13 mouse cellular contexts compared by ENCODE assay signal in genomic region chr12:69417701-69418291, GRCm38 (mm10). TPM values are rescaled to one million over a fixed set of nuclear protein-coding genes. Genes with fewer than 3 reads are reported as not detected.
DNase-seq lines count a peak whose midpoint lies in the region; ATAC-seq and TF ChIP-seq lines count a peak whose summit lies in the region.
"Had no signal": no experiment of that assay in that cellular context is flagged by ENCODE, and none has a peak within 500 bp of the region (broad histone marks: within the 10 kb centered on the region; RNA-seq: fewer than 3 reads in every experiment).

No protein-coding gene starts in this region.

- H3K9me3 ChIP-seq in stomach, postnatal 0 days (ENCODE audit: control insufficient read depth, low read length): no peaks in the 10 kb centered on the region

- no peak overlapping the region for H3K4me3 ChIP-seq in stomach, postnatal 0 days (ENCODE audit: low read depth, low read length)
- H3K4me3 ChIP-seq: erythroblast, embryonic 14.5 days had no signal

- ATAC-seq in stomach, postnatal 0 days (ENCODE audit: low FRiP score, low TSS enrichment): no peak

- no peak overlapping the region for H3K4me2 ChIP-seq in stomach, postnatal 0 days (replicated peaks; ENCODE audit: low read depth)

- H3K36me3 ChIP-seq in stomach, postnatal 0 days (ENCODE audit: control insufficient read depth, insufficient read depth, low read length): no peaks in the 10 kb centered on the region

- peak; percentile 48 for DNase-seq in adrenal gland, postnatal 14 days
- DNase-seq in adrenal gland, postnatal 4 days (ENCODE audit: low spot score in 2 of 2): no peak
- DNase-seq in left cerebral cortex, postnatal 4 days: peak; percentile 89
- no peak for DNase-seq in left cerebral cortex, adult 8-10 months (ENCODE audit: low spot score in 2 of 2)
- peak; percentile 93 for DNase-seq in cerebellum, adult 9-11 months
- DNase-seq in stomach, postnatal 0 days (ENCODE audit: low spot score): no peak
- no peak for DNase-seq in urinary bladder, adult 2 months (ENCODE audit: low spot score)
- no peak for DNase-seq in heart, postnatal 4 days
- DNase-seq: right cerebral cortex, postnatal 4 days had no signal

- intact Hi-C loops in left cerebral cortex, postnatal 4 days (cut with DNase I): no loop called here

- no peak overlapping the region for H3K9ac ChIP-seq in stomach, postnatal 0 days (ENCODE audit: low read length)
- H3K9ac ChIP-seq: liver, embryonic 14.5 days had no signal

- WGBS in stomach, postnatal 0 days: 48% methylated on average over 9 of the region's 9 CpGs

- H3K4me1 ChIP-seq in stomach, postnatal 0 days (replicated peaks; ENCODE audit: control insufficient read depth, insufficient read depth): peaks cover 3% of the 10 kb centered on the region; the same call in 1 of the 2 replicates

- no peak for TF ChIP-seq CTCF in stomach, postnatal 0 days (IDR thresholded peaks at IDR 0.05; ENCODE audit: low read depth)

- no peak for TF ChIP-seq EP300 in stomach, postnatal 0 days (optimal IDR thresholded peaks at IDR 0.05)

- H3K27me3 ChIP-seq in stomach, postnatal 0 days (ENCODE audit: control insufficient read depth, insufficient read depth, low read length): no peaks in the 10 kb centered on the region

- H3K27ac ChIP-seq in stomach, postnatal 0 days (replicated peaks): peak overlapping the region; percentile 30; the same call in 1 of the 2 replicates
- H3K27ac ChIP-seq: liver, embryonic 14.5 days had no signal

RNA-seq across cellular contexts. Expression of gene Gm9887, which starts 45.5 kb away (rescaled TPM):
- total RNA-seq in adrenal gland, postnatal 14 days (2021): 1.2 TPM in 1 of 2 replicates, not detected in the other
- total RNA-seq in adrenal gland, postnatal 4 days (2021): 1 to 10 TPM; 1.1 to 1.2 TPM
- 1 to 10 TPM in 1 of 2 experiments, not detected in 1; 1.4 TPM for total RNA-seq in left cerebral cortex, postnatal 4 days (2021)
- 1 to 10 TPM in 1 of 4 experiments, under 1 TPM in 1, not detected in 2; 0.87 to 1.6 TPM for total RNA-seq in left cerebral cortex, adult 8-10 months (2022)
- 2.4 and 4.1 TPM in 2 replicates for polyA plus RNA-seq in stomach, postnatal 0 days (2015; fragmentation: Nextera tagmentation; extraction: Ambion mirVana)
- polyA plus RNA-seq in urinary bladder, adult 2 months (2012; rRNA removed): 0.69 TPM in 2 replicates
- total RNA-seq in heart, postnatal 4 days (2021): under 1 TPM; 0.48 to 0.77 TPM
- total RNA-seq: megakaryocyte progenitor cell, adult 5-6 weeks; monocyte, adult 5-6 weeks had no signal

RNA-seq across cellular contexts. Expression of gene Arf6, which starts 45.8 kb away (rescaled TPM):
- 111 and 117 TPM in 2 replicates for total RNA-seq in adrenal gland, postnatal 14 days (2021)
- total RNA-seq in adrenal gland, postnatal 4 days (2021): 100 to 1,000 TPM; 100 to 105 TPM
- total RNA-seq in left cerebral cortex, postnatal 4 days (2021): 10 to 100 TPM; 70.7 to 71.8 TPM
- 10 to 100 TPM; 53.1 to 59.5 (median 56.7) TPM for total RNA-seq in left cerebral cortex, adult 8-10 months (2022)
- 97.8 and 116 TPM in 2 replicates for polyA plus RNA-seq in stomach, postnatal 0 days (2015; fragmentation: Nextera tagmentation; extraction: Ambion mirVana)
- 73.3 and 73.5 TPM in 2 replicates for polyA plus RNA-seq in urinary bladder, adult 2 months (2012; rRNA removed)
- 100 to 1,000 TPM; 103 to 104 TPM for total RNA-seq in heart, postnatal 4 days (2021)

Comparison
In these comparisons a context has a peak if more than half of its experiments do, and no peak if none do; other contexts are left out.
1. DNase-seq: peak in adrenal gland, postnatal 14 days (single experiment), left cerebral cortex, postnatal 4 days (single experiment) and cerebellum, adult 9-11 months (single experiment); none in adrenal gland, postnatal 4 days (0 of 2), left cerebral cortex, adult 8-10 months (0 of 2), stomach, postnatal 0 days (single experiment), urinary bladder, adult 2 months (single experiment) and heart, postnatal 4 days (single experiment).